Mouse (Mus musculus): ENCODE measurements at regions not wholly inside any gene's neighbourhood (a gene's known extent, or its start where the extent isn't known, plus 50 kb on each side); places are given as distances from the start of the nearest gene placed in this dataset.

DNA sequence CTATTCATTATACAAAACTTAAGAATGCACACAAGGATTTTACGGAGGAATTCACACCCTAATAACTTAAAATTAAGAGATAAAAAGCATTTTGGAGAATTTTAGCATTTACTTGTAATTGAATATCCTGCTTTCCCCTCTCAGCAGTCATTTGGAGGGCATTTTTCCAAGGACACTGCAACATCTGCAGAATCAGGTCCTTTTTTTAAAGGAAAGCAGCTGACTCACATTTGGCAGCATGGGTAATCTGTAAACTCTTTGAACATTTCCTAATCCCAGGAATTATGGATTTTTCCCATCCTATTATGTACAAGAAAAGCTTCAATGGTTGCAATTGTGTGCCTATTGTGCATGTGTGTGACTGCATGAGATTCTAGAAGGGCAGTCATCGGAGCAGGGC, 112.0 kb downstream of the Gm19410 start:
- no peak for DNase-seq (ENCODE audit: low spot score in 2 of 2)

- DNase-seq (ENCODE audit: low spot score in 2 of 2) = no peak
These were observed 116.2 kb downstream of the Gm19410 start for GRCm38 (mm10) chr8:35881810-35882209.

DNA sequence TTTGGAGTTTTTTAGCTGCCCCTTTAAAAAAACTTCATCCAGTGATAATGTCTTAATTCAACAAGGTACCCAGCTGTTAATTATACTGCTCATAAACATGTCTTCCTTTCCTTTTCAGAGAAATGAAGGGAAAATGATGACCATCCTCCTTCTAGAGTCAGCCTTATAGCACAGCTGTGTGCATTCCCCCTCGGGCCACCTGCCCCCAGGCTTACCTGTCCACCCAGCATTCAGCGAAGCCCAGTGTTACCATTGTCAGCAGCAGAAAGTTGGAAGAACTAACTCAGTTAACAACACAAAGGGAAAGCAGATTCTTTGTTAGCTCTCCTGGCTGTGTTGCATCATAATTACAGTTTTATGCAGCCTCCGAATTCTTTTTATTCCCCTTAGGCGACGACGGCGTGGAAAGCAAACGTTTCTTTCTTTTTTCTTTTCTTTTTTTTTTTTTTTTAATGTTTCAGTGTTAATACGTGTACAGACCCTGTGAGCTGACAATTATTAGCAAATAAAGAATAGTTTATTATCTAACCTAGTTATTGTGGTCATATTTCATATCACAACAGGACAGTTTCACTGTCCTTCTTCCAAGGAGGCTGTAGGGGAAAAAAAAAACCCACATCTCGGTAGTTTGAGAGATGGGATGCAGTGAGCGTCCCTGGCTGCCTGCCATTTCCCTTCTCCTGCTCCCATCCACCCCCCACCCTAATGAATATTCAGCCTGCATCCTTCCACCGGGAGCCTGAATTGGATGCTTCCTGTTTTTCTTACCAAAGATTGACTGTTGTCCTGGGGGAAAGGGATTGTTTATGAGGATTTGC, 117.3 kb downstream of the Gm19410 start:
- DNase-seq (ENCODE audit: low spot score in 2 of 2) = peak in 1 of 2 experiments; percentile 47

GRCm38 (mm10) chr8:35883456-35883780, 117.8 kb downstream of the Gm19410 start:
- DNase-seq (ENCODE audit: low spot score in 2 of 2) = no peak

DNA sequence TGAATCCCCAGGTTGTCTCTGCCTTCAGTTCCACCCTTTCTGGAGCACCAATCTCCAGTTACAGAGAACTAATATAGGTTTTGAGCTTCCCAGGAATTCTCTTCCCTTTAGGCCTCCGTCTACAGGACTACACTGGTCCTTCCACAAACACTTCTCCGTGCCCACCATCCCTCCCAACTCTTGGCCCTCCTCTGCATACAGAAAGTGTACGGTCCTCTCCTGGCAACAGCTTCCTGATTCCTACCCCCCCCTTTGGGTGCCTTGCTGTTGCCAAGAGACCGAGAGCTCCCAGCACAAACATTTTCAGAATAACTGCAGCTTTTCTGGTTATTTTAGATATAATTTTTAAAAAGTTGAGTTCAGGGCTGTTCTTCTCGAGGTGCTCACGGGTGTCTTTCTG, 119.0 kb downstream of the Gm19410 start:
- DNase-seq (ENCODE audit: low spot score in 2 of 2) = no peak

- no peak for DNase-seq (ENCODE audit: low spot score in 2 of 2)
These were observed 124.5 kb downstream of the Gm19410 start for GRCm38 (mm10) chr8:35890083-35890482.

- no peak for DNase-seq (ENCODE audit: low spot score in 2 of 2)
These were observed 126.2 kb downstream of the Gm19410 start for GRCm38 (mm10) chr8:35891769-35892168.

GRCm38 (mm10) chr8:35898493-35898892, 132.9 kb downstream of the Gm19410 start:
- no peak for DNase-seq (ENCODE audit: low spot score in 2 of 2)

- DNase-seq (ENCODE audit: low spot score in 2 of 2) = no peak
These were observed 135.9 kb downstream of the Gm19410 start for GRCm38 (mm10) chr8:35901490-35901889.

DNA sequence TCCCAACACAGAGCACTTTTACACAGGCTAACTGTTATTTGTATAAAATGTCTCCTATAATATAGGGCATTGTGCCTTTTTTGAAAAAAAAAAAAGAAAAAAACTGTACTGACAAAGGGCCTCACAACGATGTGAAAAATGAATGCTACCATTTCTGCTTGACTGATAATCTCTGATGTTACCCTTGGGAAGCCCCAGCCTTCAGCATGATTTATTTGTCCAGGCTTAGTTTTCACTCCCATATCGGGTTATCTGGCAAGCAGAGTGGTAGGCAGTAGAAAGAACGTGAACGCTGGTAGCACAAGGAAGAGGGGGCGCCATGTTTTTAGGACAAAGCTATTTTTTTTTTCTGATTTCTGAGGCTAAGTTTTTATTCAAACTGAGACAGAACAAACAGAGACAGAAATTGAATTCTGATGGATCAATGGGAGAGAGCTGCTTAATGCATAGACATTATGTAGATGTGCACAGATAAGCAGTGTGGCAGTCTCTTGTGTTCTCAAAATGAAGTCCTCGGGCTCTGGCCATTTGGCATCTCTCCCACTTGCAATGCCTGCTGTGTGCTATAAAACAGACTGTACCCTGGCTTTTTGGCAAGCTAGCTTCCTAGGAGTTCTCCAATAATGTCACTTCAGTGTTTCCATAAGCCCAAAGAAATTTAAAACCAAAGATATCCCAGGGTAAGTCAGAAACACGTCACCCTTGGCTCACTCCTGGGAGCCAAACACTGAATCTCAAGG, 139.3 kb downstream of the Gm19410 start:
- DNase-seq (ENCODE audit: low spot score in 2 of 2) = no peak

DNA sequence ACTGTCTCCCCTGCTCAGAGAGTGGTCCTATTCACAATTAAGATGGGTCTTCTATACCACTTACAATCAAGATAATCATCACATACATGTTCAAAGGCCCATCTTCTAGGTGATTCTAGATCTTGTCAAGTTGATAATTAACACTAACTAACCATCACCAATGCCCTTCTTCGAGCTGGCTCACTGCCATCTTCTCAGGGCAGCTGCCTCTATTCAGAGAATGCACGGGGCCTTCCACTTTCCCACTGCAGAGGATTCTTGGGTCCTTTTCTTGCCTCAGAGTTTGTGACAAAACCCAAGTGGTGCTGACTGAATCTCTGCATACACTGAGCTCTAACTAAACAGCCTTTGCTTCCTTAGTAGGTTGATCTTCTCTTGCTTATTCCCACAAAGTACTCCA, 142.4 kb downstream of the Gm19410 start:
- DNase-seq (ENCODE audit: low spot score in 2 of 2) = no peak

DNA sequence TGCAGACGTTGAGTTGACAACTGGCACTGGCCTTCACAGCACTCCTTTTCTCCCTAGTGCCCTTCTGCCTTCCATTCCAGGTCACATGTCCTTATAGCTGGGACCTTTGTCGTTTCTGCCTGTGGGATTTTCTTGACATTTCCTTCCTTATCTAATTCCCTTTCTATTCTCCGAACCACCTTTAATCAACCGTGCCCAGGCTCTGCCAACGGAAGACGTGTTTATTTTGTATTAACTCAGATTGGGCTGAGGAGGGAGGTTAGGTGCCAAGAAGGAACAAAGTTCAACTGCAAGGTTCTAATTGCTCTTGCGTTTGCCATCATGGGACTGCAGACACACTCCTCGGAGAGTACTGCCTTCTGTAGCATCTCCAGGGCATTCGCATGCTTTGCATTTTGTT, 146.7 kb downstream of the Gm19410 start:
- DNase-seq (ENCODE audit: low spot score in 2 of 2) = no peak

GRCm38 (mm10) chr8:35915878-35916518, 150.4 kb downstream of the Gm19410 start:
- no peak for DNase-seq (ENCODE audit: low spot score in 2 of 2)

- DNase-seq (ENCODE audit: low spot score in 2 of 2) = no peak
These were observed 152.0 kb downstream of the Gm19410 start for GRCm38 (mm10) chr8:35917573-35917972.

- no peak for DNase-seq (ENCODE audit: low spot score in 2 of 2)
These were observed 153.9 kb downstream of the Gm19410 start for GRCm38 (mm10) chr8:35919451-35919850.

DNA sequence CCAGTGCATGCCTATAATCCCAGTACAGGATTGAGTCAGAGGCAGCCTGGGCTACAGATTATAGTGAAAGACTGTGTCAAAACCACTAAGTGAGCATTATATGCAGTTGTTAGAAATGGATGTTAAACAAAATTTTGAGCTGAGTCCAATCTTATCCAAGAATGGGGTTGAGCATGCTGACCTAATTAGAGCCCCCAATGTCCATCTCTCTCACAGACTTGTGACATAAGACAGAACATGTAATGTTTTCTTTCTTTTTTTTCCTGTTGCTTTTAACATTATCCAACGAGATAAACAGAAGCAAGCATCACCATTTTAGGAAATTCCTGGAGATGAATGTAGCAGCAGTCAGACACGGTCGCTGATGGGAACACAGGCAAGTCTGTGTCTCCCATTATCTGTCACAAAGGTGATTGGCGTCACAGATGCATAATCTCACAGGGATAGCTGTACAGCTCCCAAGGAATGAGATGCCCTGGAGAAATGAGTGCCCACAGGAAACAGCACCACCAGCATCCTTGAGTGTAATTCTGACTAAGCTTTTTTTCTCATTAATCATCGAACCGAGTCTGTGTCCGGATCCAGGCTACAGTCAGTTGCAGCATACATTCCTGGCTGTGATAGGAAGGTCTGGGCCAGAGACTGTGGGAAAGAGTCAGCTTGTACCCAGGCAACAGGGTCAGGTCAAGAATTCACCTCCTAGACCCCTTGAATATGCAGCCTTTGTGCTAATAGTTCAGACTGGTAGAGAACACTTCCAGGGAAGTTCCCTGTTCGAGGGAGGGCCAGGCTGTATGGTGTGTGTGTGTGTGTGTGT, 154.5 kb downstream of the Gm19410 start:
- DNase-seq (ENCODE audit: low spot score in 2 of 2) = no peak

GRCm38 (mm10) chr8:35924026-35924425, 158.4 kb downstream of the Gm19410 start:
- no peak for DNase-seq (ENCODE audit: low spot score in 2 of 2)

DNA sequence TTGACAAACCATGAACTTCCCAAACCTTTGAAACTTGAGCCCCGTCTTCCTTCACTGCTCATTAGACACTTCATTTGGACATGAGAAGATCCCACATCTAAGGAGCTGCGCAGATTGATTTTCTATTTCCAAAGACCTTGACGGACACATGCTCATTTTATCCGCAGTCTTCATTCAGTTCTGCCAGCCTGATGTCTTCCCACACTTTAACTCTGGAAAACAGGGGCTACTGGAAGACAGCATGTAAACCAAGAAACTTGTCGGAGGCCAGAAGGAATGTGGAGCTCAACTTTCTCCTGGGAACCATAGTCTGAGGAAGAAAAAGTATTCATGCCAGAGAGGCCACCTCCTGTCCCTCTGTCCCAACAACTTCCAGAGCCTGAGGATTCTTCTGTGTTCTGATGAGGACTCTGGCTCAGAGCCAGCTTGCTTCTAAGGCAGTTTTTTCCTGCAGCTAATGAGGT, 161.8 kb downstream of the Gm19410 start:
- no peak for DNase-seq (ENCODE audit: low spot score in 2 of 2)

DNA sequence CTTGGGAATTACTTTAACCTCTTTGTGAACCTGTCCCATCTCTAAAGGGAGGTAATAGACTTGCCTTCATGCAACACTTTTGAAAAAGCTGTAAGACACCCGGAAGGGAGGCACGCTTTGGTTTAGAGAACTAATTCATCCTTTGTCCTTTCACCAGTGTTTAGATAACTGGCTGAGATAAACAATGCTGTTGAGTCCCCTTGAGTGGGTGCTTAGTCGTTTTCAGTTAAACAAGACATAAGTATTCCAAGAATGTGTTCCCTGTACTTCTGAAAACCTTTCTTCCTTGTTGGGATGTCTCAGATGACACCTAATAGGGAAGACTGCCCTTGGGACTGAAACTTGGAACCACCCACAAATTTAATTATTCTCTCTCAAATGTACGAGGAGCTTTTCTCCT, 164.7 kb downstream of the Gm19410 start:
- no peak for DNase-seq (ENCODE audit: low spot score in 2 of 2)

DNA sequence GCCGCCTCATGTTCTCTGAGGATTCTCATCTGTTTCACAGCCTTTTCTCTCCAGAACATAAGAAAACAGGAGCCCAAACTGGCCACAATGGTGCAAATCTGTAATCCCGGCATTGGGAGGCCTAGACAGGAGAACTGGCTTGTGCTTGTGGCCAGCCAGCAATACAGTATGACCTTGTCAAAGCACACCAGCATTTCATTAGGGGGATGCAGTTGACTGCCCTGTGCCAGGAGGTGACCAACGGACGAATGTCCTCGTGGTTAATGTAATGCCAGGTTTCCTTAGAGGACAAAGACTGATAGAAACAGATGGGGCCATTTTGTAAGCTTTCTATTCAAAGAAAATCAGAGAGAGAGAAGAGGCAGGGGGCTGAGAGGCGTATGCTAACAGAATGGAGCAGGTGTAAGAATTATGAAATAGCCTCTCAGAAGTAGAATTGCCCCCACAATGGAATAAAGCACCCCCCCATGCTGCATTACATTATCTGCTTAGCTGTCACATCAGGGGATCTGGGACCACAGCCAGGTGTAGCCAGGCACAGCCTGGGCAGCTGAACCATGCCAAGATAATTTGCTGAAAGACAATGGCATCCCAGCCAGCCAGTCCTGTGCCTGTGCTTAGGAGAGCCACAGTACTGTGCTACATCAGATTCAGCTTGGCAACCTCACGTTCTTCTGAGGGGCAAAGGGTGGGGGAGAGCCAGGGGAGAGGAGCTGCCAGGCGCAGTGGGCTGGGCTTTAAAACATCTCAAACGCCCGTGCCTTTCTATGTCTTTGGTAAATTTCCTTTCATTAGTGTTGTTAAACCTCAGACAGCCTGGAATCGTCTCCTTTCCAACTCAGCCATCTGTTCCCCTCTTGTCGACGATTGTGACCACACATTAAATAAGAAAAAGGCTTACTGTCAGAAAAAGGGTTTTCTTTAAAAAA, 167.9 kb downstream of the Gm19410 start:
- peak in 1 of 2 experiments; percentile 22 for DNase-seq (ENCODE audit: low spot score in 2 of 2)

Data from gastrocnemius, postnatal 4 days (tissue).